ENCODE assay signal across 8 mouse cellular contexts in the genomic region with DNA sequence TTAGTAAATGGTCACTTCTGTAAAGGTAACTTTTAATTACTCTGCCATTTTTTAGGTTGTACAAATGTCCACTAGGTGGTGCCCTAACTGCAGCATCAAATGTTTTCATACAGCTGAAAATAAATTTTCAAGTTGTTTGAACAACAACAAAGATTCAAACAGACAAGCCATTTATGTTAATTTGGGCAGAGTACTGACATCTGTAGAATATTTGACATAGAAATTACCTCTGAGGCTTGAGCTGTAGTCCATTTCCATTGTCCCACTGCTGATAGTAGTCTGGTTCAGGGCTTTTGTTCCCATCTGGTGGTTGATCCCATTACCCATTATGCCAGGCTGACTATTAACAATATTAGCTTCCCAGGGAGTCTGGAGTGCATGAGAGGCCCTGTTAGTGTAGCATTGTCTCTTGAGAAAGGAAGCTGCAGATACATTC.
DNase-seq lines count a peak whose midpoint lies in the region; ATAC-seq lines count a peak whose summit lies in the region.

No protein-coding gene starts in this region.

- no peak overlapping the region for H3K4me3 ChIP-seq in hindbrain, embryonic 14.5 days (replicated peaks; ENCODE audit: low read length)

- no peaks in the 10 kb centered on the region for H3K27me3 ChIP-seq in hindbrain, embryonic 14.5 days (ENCODE audit: control insufficient read depth, insufficient read depth, low read length)

- H3K9ac ChIP-seq in hindbrain, embryonic 14.5 days, result no peak overlapping the region

- peaks cover 3% of the 10 kb centered on the region; the same call in 1 of the 2 replicates for H3K4me1 ChIP-seq in hindbrain, embryonic 14.5 days (replicated peaks; ENCODE audit: control insufficient read depth, insufficient read depth, low read length)

- intact Hi-C loops in heart, postnatal 25 days (cut with DNase I), result no loop called here

- DNase-seq in heart, postnatal 4 days, result peak; percentile 17
- DNase-seq in heart, postnatal 25 days (ENCODE audit: low spot score), result no peak
- DNase-seq in B cell, adult 2 months, result peak; percentile 44 to 52
- DNase-seq in adipocyte (ENCODE audit: low spot score), result peak; percentile 64
- DNase-seq in hindbrain, embryonic 14.5 days (ENCODE audit: low spot score), result peak; percentile 70
- no peak for DNase-seq in spleen, postnatal 14 days (ENCODE audit: low spot score in 2 of 2)
- DNase-seq in gastrocnemius, adult 8-10 months (ENCODE audit: low spot score in 2 of 2), result no peak
- no peak for DNase-seq in left cerebral cortex, adult 9 months (ENCODE audit: low spot score in 2 of 2)

- no peak overlapping the region for H3K27ac ChIP-seq in hindbrain, embryonic 14.5 days

- no peak for ATAC-seq in hindbrain, embryonic 14.5 days (ENCODE audit: low FRiP score)

- no peak overlapping the region for H3K4me2 ChIP-seq in hindbrain, embryonic 14.5 days (replicated peaks)

- H3K36me3 ChIP-seq in hindbrain, embryonic 14.5 days (replicated peaks; ENCODE audit: control insufficient read depth, insufficient read depth), result no peaks in the 10 kb centered on the region

- H3K9me3 ChIP-seq in hindbrain, embryonic 14.5 days (ENCODE audit: control insufficient read depth, low read length), result no peaks in the 10 kb centered on the region

Comparison
In these comparisons a context has a peak if more than half of its experiments do, and no peak if none do; other contexts are left out.
1. DNase-seq: peak in heart, postnatal 4 days (single experiment), B cell, adult 2 months (2 of 2), adipocyte (single experiment) and hindbrain, embryonic 14.5 days (single experiment); none in heart, postnatal 25 days (single experiment), spleen, postnatal 14 days (0 of 2), gastrocnemius, adult 8-10 months (0 of 2) and left cerebral cortex, adult 9 months (0 of 2).